Mouse (Mus musculus): ENCODE data around the gene Olfr275.
"Not testable (repeated sequence)": the region's sequence is repeated elsewhere in the genome, so short reads cannot be mapped to it uniquely, and the experiment has no call there.

The Olfr275 gene

GRCm38 (mm10) chr4:52814304-52814703 is at the start of gene Olfr275:
Gene Olfr275 (plus strand): TSS chr4:52814604.
- no peak for DNase-seq (ENCODE audit: low spot score in 2 of 2)

- DNase-seq (ENCODE audit: low spot score in 2 of 2) = no peak
These were observed 48.8 kb upstream of the Olfr275 start for GRCm38 (mm10) chr4:52765612-52766011.

GRCm38 (mm10) chr4:52772186-52772585 is 42.2 kb upstream of the Olfr275 start:
- DNase-seq (ENCODE audit: low spot score in 2 of 2) = no peak

- DNase-seq (ENCODE audit: low spot score in 2 of 2) = no peak
These were observed 14.4 kb upstream of the Olfr275 start for GRCm38 (mm10) chr4:52800013-52800412.

GRCm38 (mm10) chr4:52811871-52812270 is 2.5 kb upstream of the Olfr275 start:
- no peak for DNase-seq (ENCODE audit: low spot score in 2 of 2)

- no peak for DNase-seq (ENCODE audit: low spot score in 2 of 2)
These were observed 7.0 kb downstream of the Olfr275 start for GRCm38 (mm10) chr4:52821375-52821774.

GRCm38 (mm10) chr4:52845411-52845810 is 31.0 kb downstream of the Olfr275 start:
- not testable (repeated sequence) for DNase-seq (ENCODE audit: low spot score in 2 of 2)

- no peak for DNase-seq (ENCODE audit: low spot score in 2 of 2)
These were observed 34.7 kb downstream of the Olfr275 start for GRCm38 (mm10) chr4:52849039-52849635.

GRCm38 (mm10) chr4:52849672-52850071 is 35.3 kb downstream of the Olfr275 start:
- DNase-seq (ENCODE audit: low spot score in 2 of 2) = no peak

- DNase-seq (ENCODE audit: low spot score in 2 of 2) = no peak
These were observed 44.7 kb downstream of the Olfr275 start, which contains the start of gene Olfr273 for GRCm38 (mm10) chr4:52859136-52859535. Gene Olfr273 (minus strand): TSS chr4:52859236.

- no peak for DNase-seq (ENCODE audit: low spot score in 2 of 2)
These were observed 49.8 kb downstream of the Olfr275 start for GRCm38 (mm10) chr4:52864156-52864555.
